Mouse (Mus musculus) MEL (cell line): ENCODE measurements at regions not wholly inside any gene's neighbourhood (a gene's known extent, or its start where the extent isn't known, plus 50 kb on each side); places are given as distances from the start of the nearest gene placed in this dataset.

Experiments used
- DNase-seq: peaks from one replicate; pipeline ENCODE4 v3.0.0; 2011; ENCODE audit warnings: low read depth, low spot score
- H3K27ac ChIP-seq: 2 replicates; pipeline ENCODE4 v1.5.1; 2012; ENCODE audit warnings: low read depth, mild to moderate bottlenecking, control low read depth, low read length, moderate library complexity; ENCODE audit not compliant: control insufficient read depth
- H3K27me3 ChIP-seq, 2 experiments: fragments of 150-350 bp in 1 of 2; sonication (generic) in 1 of 2; 2 replicates each; pipeline ENCODE4 v1.6.1; 2012; ENCODE audit warnings: low read length in 2 of 2, mild to moderate bottlenecking in 2 of 2, improper control_type of control experiment in 1 of 2, moderate library complexity in 1 of 2; ENCODE audit not compliant: insufficient read depth in 2 of 2, control insufficient read depth in 1 of 2
- H3K36me3 ChIP-seq, 2 experiments: 2 replicates each; pipeline ENCODE4 v1.6.1; 2012 to 2014; ENCODE audit warnings: low read length in 2 of 2, improper control_type of control experiment in 1 of 2, inconsistent platforms in 1 of 2, mild to moderate bottlenecking in 1 of 2; ENCODE audit not compliant: insufficient read depth in 2 of 2, control insufficient read depth in 1 of 2
- H3K4me1 ChIP-seq, 2 experiments: fragments of 150-350 bp in 1 of 2; sonication (generic) in 1 of 2; 2 replicates each; pipeline ENCODE4 v1.6.1; 2012; ENCODE audit warnings: low read length in 2 of 2, improper control_type of control experiment in 1 of 2, mild to moderate bottlenecking in 1 of 2; ENCODE audit not compliant: insufficient read depth in 2 of 2, control insufficient read depth in 1 of 2
- H3K4me3 ChIP-seq, 2 experiments: fragments of 150-350 bp in 1 of 2; sonication (generic) in 1 of 2; 2 replicates each; pipeline ENCODE4 v1.5.1; 2012; ENCODE audit warnings: low read depth in 2 of 2, low read length in 2 of 2, mild to moderate bottlenecking in 2 of 2, moderate library complexity in 2 of 2, control low read depth in 1 of 2, improper control_type of control experiment in 1 of 2; ENCODE audit not compliant: control insufficient read depth in 1 of 2, insufficient read depth in 1 of 2
- H3K79me2 ChIP-seq: 2 replicates; pipeline ENCODE4 v1.6.1; 2012; ENCODE audit warnings: mild to moderate bottlenecking, low read length, moderate library complexity; ENCODE audit not compliant: control insufficient read depth, poor library complexity, insufficient read depth
- H3K9ac ChIP-seq: 2 replicates; pipeline ENCODE4 v1.6.1; 2012; ENCODE audit warnings: low read depth, mild to moderate bottlenecking, control low read depth, low read length, moderate library complexity; ENCODE audit not compliant: control insufficient read depth, poor library complexity, severe bottlenecking
- H3K9me3 ChIP-seq: fragments of 150-350 bp; sonication (generic); replicated peaks from 2 replicates; pipeline ENCODE4 v1.6.1; 2012; ENCODE audit warnings: mild to moderate bottlenecking, low read length, improper control_type of control experiment, moderate library complexity; ENCODE audit not compliant: insufficient read depth
- CHD1 ChIP-seq: IDR thresholded peaks from 2 replicates; pipeline ENCODE4 v1.6.1; 2012; ENCODE audit warnings: low read depth, mild to moderate bottlenecking, inconsistent platforms, low read length, improper control_type of control experiment
- E2F4 ChIP-seq: IDR thresholded peaks from 2 replicates; pipeline ENCODE4 v1.6.1; 2011; ENCODE audit warnings: low read depth, low read length, improper control_type of control experiment, borderline replicate concordance
- ELF1 ChIP-seq: IDR thresholded peaks from 2 replicates; pipeline ENCODE4 v1.6.1; 2014; ENCODE audit warnings: low read depth, mild to moderate bottlenecking, inconsistent platforms, low read length, improper control_type of control experiment, moderate library complexity
- ETS1 ChIP-seq: IDR thresholded peaks from 2 replicates; pipeline ENCODE4 v1.6.1; 2012; ENCODE audit warnings: low read depth, mild to moderate bottlenecking, inconsistent platforms, low read length, improper control_type of control experiment, moderate library complexity
- JUND ChIP-seq: IDR thresholded peaks from 2 replicates; pipeline ENCODE4 v1.6.1; 2011; ENCODE audit warnings: low read depth, mild to moderate bottlenecking, improper control_type of control experiment, low read length
- MAFK ChIP-seq: IDR thresholded peaks from 2 replicates; pipeline ENCODE4 v1.6.1; 2011; ENCODE audit warnings: low read depth, mild to moderate bottlenecking, low read length, improper control_type of control experiment, borderline replicate concordance
- MAX ChIP-seq: IDR thresholded peaks from 2 replicates; pipeline ENCODE4 v1.6.1; 2011; ENCODE audit warnings: low read length, improper control_type of control experiment
- MXI1 ChIP-seq: IDR thresholded peaks from 2 replicates; pipeline ENCODE4 v1.6.1; 2011; ENCODE audit warnings: mild to moderate bottlenecking, low read depth, low read length, improper control_type of control experiment
- MYB ChIP-seq: IDR thresholded peaks from 2 replicates; pipeline ENCODE4 v1.6.1; 2011; ENCODE audit warnings: mild to moderate bottlenecking, low read depth, low read length, improper control_type of control experiment
- MYC ChIP-seq: IDR thresholded peaks from 2 replicates; pipeline ENCODE4 v1.6.1; 2011; ENCODE audit warnings: low read depth, mild to moderate bottlenecking, low read length, improper control_type of control experiment, moderate library complexity
- POLR2A ChIP-seq, 2 experiments: IDR thresholded peaks; 2 replicates each; pipeline ENCODE4 v1.6.1; 2011 to 2012; ENCODE audit warnings: low read length in 2 of 2, mild to moderate bottlenecking in 2 of 2, control low read depth in 1 of 2, improper control_type of control experiment in 1 of 2, low read depth in 1 of 2, moderate library complexity in 1 of 2; ENCODE audit not compliant: control insufficient read depth in 1 of 2, insufficient read depth in 1 of 2, poor library complexity in 1 of 2
- POLR2AphosphoS2 ChIP-seq: IDR thresholded peaks from 2 replicates; pipeline ENCODE4 v1.6.1; 2011; ENCODE audit warnings: low read length, improper control_type of control experiment
- POLR2AphosphoS5 ChIP-seq: IDR thresholded peaks from 2 replicates; pipeline ENCODE4 v1.6.1; 2012; ENCODE audit warnings: low read depth, borderline replicate concordance, mild to moderate bottlenecking, inconsistent platforms, low read length, moderate library complexity, mixed read lengths
- RAD21 ChIP-seq: IDR thresholded peaks from 2 replicates; pipeline ENCODE4 v1.6.1; 2011; ENCODE audit warnings: mild to moderate bottlenecking, low read depth, low read length, improper control_type of control experiment
- RCOR1 ChIP-seq: IDR thresholded peaks from 2 replicates; pipeline ENCODE4 v1.6.1; 2012; ENCODE audit warnings: low read depth, mild to moderate bottlenecking, inconsistent platforms, low read length, improper control_type of control experiment
- TCF12 ChIP-seq: IDR thresholded peaks from 2 replicates; pipeline ENCODE4 v1.6.1; 2014; ENCODE audit warnings: low read depth, mild to moderate bottlenecking, inconsistent platforms, low read length, improper control_type of control experiment, moderate library complexity
- UBTF ChIP-seq: IDR thresholded peaks from 2 replicates; pipeline ENCODE4 v1.6.1; 2012; ENCODE audit warnings: low read depth, mild to moderate bottlenecking, inconsistent platforms, low read length, improper control_type of control experiment, moderate library complexity, borderline replicate concordance; ENCODE audit not compliant: insufficient read depth
- USF1 ChIP-seq: IDR thresholded peaks from 2 replicates; pipeline ENCODE4 v1.6.1; 2014; ENCODE audit warnings: low read depth, mild to moderate bottlenecking, inconsistent platforms, low read length, improper control_type of control experiment, moderate library complexity
- USF2 ChIP-seq, 2 experiments: IDR thresholded peaks; 2 replicates each; pipeline ENCODE4 v1.6.1; 2011 to 2012; ENCODE audit warnings: improper control_type of control experiment in 2 of 2, low read length in 2 of 2, borderline replicate concordance in 1 of 2, inconsistent platforms in 1 of 2, low read depth in 1 of 2, mild to moderate bottlenecking in 1 of 2; ENCODE audit not compliant: insufficient read depth in 1 of 2
- ZNF384 ChIP-seq: IDR thresholded peaks from 2 replicates; pipeline ENCODE4 v1.6.1; 2012; ENCODE audit warnings: low read depth, mild to moderate bottlenecking, inconsistent platforms, low read length, improper control_type of control experiment

DNA sequence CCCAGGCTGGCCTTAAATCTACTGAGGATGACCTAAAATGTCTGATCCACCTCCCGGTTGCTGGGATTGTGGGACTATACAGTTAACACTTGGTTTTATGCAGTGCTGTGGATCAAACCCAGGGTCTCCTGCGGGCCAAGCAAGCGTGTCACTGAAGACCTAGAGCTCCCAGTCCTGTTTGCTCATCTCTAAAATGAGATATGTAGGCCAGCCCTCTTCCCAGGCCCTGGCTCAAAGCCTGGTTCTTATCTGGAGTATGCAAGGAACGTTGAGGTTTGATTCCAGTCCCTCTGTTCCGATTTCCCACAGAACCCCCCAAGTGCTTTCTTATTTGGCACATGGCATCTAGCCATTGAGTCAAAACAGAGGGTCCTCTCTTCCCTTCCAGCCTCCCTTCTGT, 115.5 kb upstream of the Parp11 start (continued):
- TF ChIP-seq POLR2AphosphoS5 (no peak), USF2 (IDR thresholded peaks at IDR 0.05; ENCODE audit: borderline replicate concordance in 1 of 2, insufficient read depth in 1 of 2, low read depth in 1 of 2, low read length in 2 of 2) (no peak), JUND (no peak), MYC (no peak), POLR2AphosphoS2 (no peak), ZNF384 (no peak), POLR2A (IDR thresholded peaks at IDR 0.05; ENCODE audit: control insufficient read depth in 1 of 2, insufficient read depth in 1 of 2, low read depth in 1 of 2, low read length in 2 of 2, poor library complexity in 1 of 2) (no peak), MXI1 (no peak), MAFK (no peak), E2F4 (no peak), MAX (0 out of 2 replicates have a peak, but pooled peaks have one; percentile 6), RCOR1 (no peak; the same call in 1 of the 2 replicates), CHD1 (no peak), ELF1 (no peak), MYB (no peak), RAD21 (no peak), ETS1 (peak; percentile 35; the same call in 1 of the 2 replicates), TCF12 (peak; percentile 41; the same call in 1 of the 2 replicates)

DNA sequence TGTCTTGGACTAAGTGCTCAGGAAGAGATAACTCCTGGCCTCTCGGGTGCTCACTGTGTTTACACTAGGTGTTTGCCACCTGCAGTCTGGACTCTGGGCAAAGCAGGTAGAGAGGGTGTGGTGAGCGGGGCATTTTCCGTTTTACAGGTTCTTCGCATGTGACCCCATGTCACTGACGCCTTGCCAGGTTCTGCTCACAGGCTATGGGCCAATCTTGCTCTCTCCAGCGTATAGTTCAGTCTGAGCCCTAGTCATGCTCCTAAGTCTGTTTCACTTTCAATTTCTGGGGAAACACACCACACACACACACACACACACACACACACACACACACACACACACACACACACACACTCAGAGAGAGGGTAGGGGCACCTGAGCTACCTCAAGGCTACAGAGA, 112.4 kb upstream of the Parp11 start:
- peaks cover 0 to 10% of the 10 kb centered on the region in 2 experiments; a peak in 2 of 4 replicates for H3K4me1 ChIP-seq
- peaks cover 0 to 2% of the 10 kb centered on the region in 2 experiments; a peak in 1 of 4 replicates for H3K36me3 ChIP-seq
- no peaks in the 10 kb centered on the region for H3K9me3 ChIP-seq
- DNase-seq = no peak
- no peaks in the 10 kb centered on the region for H3K27me3 ChIP-seq
- no peak overlapping the region for H3K9ac ChIP-seq
- no peaks in the 10 kb centered on the region; the same call in 1 of the 2 replicates for H3K79me2 ChIP-seq
- no peak for TF ChIP-seq UBTF
- TF ChIP-seq USF1 = no peak
- H3K4me3 ChIP-seq = no peak overlapping the region
- H3K27ac ChIP-seq = no peak overlapping the region
